Mouse (Mus musculus) midbrain, embryonic 13.5 days (tissue): ENCODE data around the gene Shprh. TPM values are rescaled to one million over a fixed set of nuclear protein-coding genes. Genes with fewer than 3 reads are reported as not detected.
"Not testable (repeated sequence)": the region's sequence is repeated elsewhere in the genome, so short reads cannot be mapped to it uniquely, and the experiment has no call there.

ENCODE experiments used
- ATAC-seq: fragments of 200-750 bp; cut with Nextera tagmentation; 2 replicates; pipeline ENCODE4 v1.8.0; 2017; ENCODE audit warnings: mild to moderate bottlenecking, moderate TSS enrichment, moderate library complexity
- H3K27ac ChIP-seq: fragments of 300-500 bp; sonication (generic); 2 replicates; pipeline ENCODE4 v1.5.1; 2015; ENCODE audit warnings: inconsistent platforms, mild to moderate bottlenecking, moderate library complexity
- H3K27me3 ChIP-seq: fragments of 300-500 bp; sonication (generic); 2 replicates; pipeline ENCODE4 v1.6.1; 2015; ENCODE audit warnings: mild to moderate bottlenecking, inconsistent platforms
- H3K36me3 ChIP-seq: fragments of 300-500 bp; sonication (generic); 2 replicates; pipeline ENCODE4 v1.6.1; 2015; ENCODE audit warnings: mild to moderate bottlenecking, inconsistent platforms
- H3K4me1 ChIP-seq: fragments of 300-500 bp; sonication (generic); replicated peaks from 2 replicates; pipeline ENCODE4 v1.6.1; 2015; ENCODE audit warnings: inconsistent platforms
- H3K4me2 ChIP-seq: fragments of 300-500 bp; sonication (generic); replicated peaks from 2 replicates; pipeline ENCODE4 v1.6.1; 2015; ENCODE audit warnings: moderate library complexity, mild to moderate bottlenecking, inconsistent platforms
- H3K4me3 ChIP-seq: fragments of 300-500 bp; sonication (generic); replicated peaks from 2 replicates; pipeline ENCODE4 v1.5.1; 2015; ENCODE audit warnings: mild to moderate bottlenecking, inconsistent platforms
- H3K9ac ChIP-seq: fragments of 300-500 bp; sonication (generic); replicated peaks from 2 replicates; pipeline ENCODE4 v1.6.1; 2015; ENCODE audit warnings: mild to moderate bottlenecking, inconsistent platforms
- H3K9me3 ChIP-seq: fragments of 300-500 bp; sonication (generic); 2 replicates; pipeline ENCODE4 v1.6.1; 2016; ENCODE audit warnings: mild to moderate bottlenecking, inconsistent platforms
- WGBS: fragments of 180-500 bp; shearing (Covaris S2); methylation state at CpG from one replicate; pipeline ENCODE4 v1.1.7; 2015; 5-methylcytosine and 5-hydroxymethylcytosine counted together
- polyA plus RNA-seq: library from polyadenylated mRNA; unstranded; fragments of >200 nt; fragmentation: Nextera tagmentation; extraction: Ambion mirVana; gene quantifications from 2 replicates; pipeline ENCODE4 v1.2.1, GENCODE M21; 2015

Shprh gene
- polyA plus RNA-seq, 1 experiment from 2014 or later: 26.4 TPM

- Histone ChIP-seq H3K4me1 (no peaks in the 10 kb centered on the region), H3K27ac (no peak overlapping the region), H3K4me3 (no peak overlapping the region), H3K36me3 (peaks cover 57% of the 10 kb centered on the region), H3K9me3 (no peaks in the 10 kb centered on the region), H3K9ac (no peak overlapping the region), H3K27me3 (no peaks in the 10 kb centered on the region), H3K4me2 (no peak overlapping the region)
- 92% methylated on average over 5 of the region's 5 CpGs for WGBS
- ATAC-seq: no peak
These were observed 30.9 kb downstream of the Shprh start for GRCm38 (mm10) chr10:11180077-11180476.

- Histone ChIP-seq H3K9ac (no peak overlapping the region), H3K36me3 (peaks cover 56% of the 10 kb centered on the region), H3K4me1 (no peaks in the 10 kb centered on the region), H3K4me3 (no peak overlapping the region), H3K4me2 (no peak overlapping the region), H3K9me3 (no peaks in the 10 kb centered on the region), H3K27ac (no peak overlapping the region), H3K27me3 (no peaks in the 10 kb centered on the region)
- no peak for ATAC-seq
- WGBS: 97% methylated on average over 1 of the region's 1 CpGs
These were observed 48.1 kb downstream of the Shprh start for GRCm38 (mm10) chr10:11197341-11197740.

GRCm38 (mm10) chr10:11198346-11198745 lies 49.1 kb downstream of the Shprh start:
- ATAC-seq: no peak
- no peak overlapping the region for H3K9ac ChIP-seq
- peaks cover 59% of the 10 kb centered on the region for H3K36me3 ChIP-seq
- no peaks in the 10 kb centered on the region for H3K9me3 ChIP-seq
- no peaks in the 10 kb centered on the region for H3K4me1 ChIP-seq
- H3K27ac ChIP-seq: no peak overlapping the region
- H3K4me2 ChIP-seq: no peak overlapping the region
- no peaks in the 10 kb centered on the region for H3K27me3 ChIP-seq
- H3K4me3 ChIP-seq: no peak overlapping the region
- 94% methylated on average over 2 of the region's 2 CpGs for WGBS

- no peak for ATAC-seq
- Histone ChIP-seq H3K4me2 (no peak overlapping the region), H3K27me3 (no peaks in the 10 kb centered on the region), H3K4me3 (no peak overlapping the region), H3K27ac (no peak overlapping the region), H3K36me3 (peaks cover 49% of the 10 kb centered on the region), H3K4me1 (no peaks in the 10 kb centered on the region), H3K9ac (no peak overlapping the region), H3K9me3 (no peaks in the 10 kb centered on the region)
- WGBS: 52% methylated on average over 4 of the region's 4 CpGs
These were observed 50.8 kb downstream of the Shprh start for GRCm38 (mm10) chr10:11199980-11200379.

GRCm38 (mm10) chr10:11205883-11206282 lies 56.7 kb downstream of the Shprh start:
- 98% methylated on average over 2 of the region's 2 CpGs for WGBS
- not testable (repeated sequence) for ATAC-seq
- peaks cover 45% of the 10 kb centered on the region for H3K36me3 ChIP-seq

GRCm38 (mm10) chr10:11208670-11209069 lies 59.4 kb downstream of the Shprh start:
- Histone ChIP-seq H3K9me3 (no peaks in the 10 kb centered on the region), H3K36me3 (peaks cover 54% of the 10 kb centered on the region), H3K4me3 (no peak overlapping the region), H3K27me3 (no peaks in the 10 kb centered on the region), H3K4me1 (no peaks in the 10 kb centered on the region), H3K4me2 (no peak overlapping the region), H3K9ac (no peak overlapping the region), H3K27ac (no peak overlapping the region)
- WGBS: 100% methylated on average over 1 of the region's 1 CpGs
- no peak for ATAC-seq

More at GRCm38 (mm10) chr10:11205883-11206282, 56.7 kb downstream of the Shprh start:
- H3K4me2 ChIP-seq, H3K4me1 ChIP-seq, H3K9me3 ChIP-seq, H3K27me3 ChIP-seq, H3K9ac ChIP-seq, H3K27ac ChIP-seq, H3K4me3 ChIP-seq: not testable (repeated sequence)

GRCm38 (mm10) chr10:11212003-11212402 lies 62.8 kb downstream of the Shprh start:
- Histone ChIP-seq H3K27ac (no peak overlapping the region), H3K4me3 (no peak overlapping the region), H3K27me3 (no peaks in the 10 kb centered on the region), H3K36me3 (peaks cover 54% of the 10 kb centered on the region), H3K9me3 (no peaks in the 10 kb centered on the region), H3K9ac (no peak overlapping the region), H3K4me1 (no peaks in the 10 kb centered on the region), H3K4me2 (no peak overlapping the region)
- 87% methylated on average over 4 of the region's 4 CpGs for WGBS
- ATAC-seq: no peak

GRCm38 (mm10) chr10:11226442-11226841 lies 77.2 kb downstream of the Shprh start:
- Histone ChIP-seq H3K36me3 (no peaks in the 10 kb centered on the region), H3K9me3 (no peaks in the 10 kb centered on the region), H3K27me3 (no peaks in the 10 kb centered on the region), H3K27ac (no peak overlapping the region), H3K4me1 (no peaks in the 10 kb centered on the region), H3K9ac (no peak overlapping the region), H3K4me2 (no peak overlapping the region), H3K4me3 (no peak overlapping the region)
- ATAC-seq: no peak
- 82% methylated on average over 3 of the region's 3 CpGs for WGBS

- H3K27me3 ChIP-seq: no peaks in the 10 kb centered on the region
- H3K9me3 ChIP-seq: no peaks in the 10 kb centered on the region
- no peaks in the 10 kb centered on the region for H3K36me3 ChIP-seq
- no peak overlapping the region for H3K9ac ChIP-seq
- no peak overlapping the region for H3K4me2 ChIP-seq
- no peaks in the 10 kb centered on the region for H3K4me1 ChIP-seq
- no peak overlapping the region for H3K4me3 ChIP-seq
- no peak overlapping the region for H3K27ac ChIP-seq
- no peak for ATAC-seq
- WGBS: 48% methylated on average over 6 of the region's 6 CpGs
These were observed 80.4 kb downstream of the Shprh start for GRCm38 (mm10) chr10:11229545-11230178.

- Histone ChIP-seq H3K9me3 (no peaks in the 10 kb centered on the region), H3K27me3 (no peaks in the 10 kb centered on the region), H3K27ac (no peak overlapping the region), H3K4me1 (no peaks in the 10 kb centered on the region), H3K9ac (no peak overlapping the region), H3K36me3 (no peaks in the 10 kb centered on the region), H3K4me3 (no peak overlapping the region), H3K4me2 (no peak overlapping the region)
- ATAC-seq: no peak
- 77% methylated on average over 3 of the region's 3 CpGs for WGBS
These were observed 84.0 kb downstream of the Shprh start for GRCm38 (mm10) chr10:11233208-11233607.

GRCm38 (mm10) chr10:11242988-11243387 lies 93.8 kb downstream of the Shprh start:
- not testable (repeated sequence) for H3K9ac ChIP-seq, H3K4me1 ChIP-seq, H3K27me3 ChIP-seq, H3K4me3 ChIP-seq, H3K27ac ChIP-seq, H3K36me3 ChIP-seq, H3K9me3 ChIP-seq, H3K4me2 ChIP-seq, ATAC-seq
- WGBS: 58% methylated on average over 3 of the region's 3 CpGs

- no peak overlapping the region for H3K9ac ChIP-seq
- ATAC-seq: no peak
- no peak overlapping the region for H3K4me2 ChIP-seq
- WGBS: 85% methylated on average over 3 of the region's 3 CpGs
- H3K27ac ChIP-seq: no peak overlapping the region
- H3K36me3 ChIP-seq: no peaks in the 10 kb centered on the region
- no peaks in the 10 kb centered on the region for H3K9me3 ChIP-seq
- H3K4me1 ChIP-seq: no peaks in the 10 kb centered on the region
- no peaks in the 10 kb centered on the region for H3K27me3 ChIP-seq
- H3K4me3 ChIP-seq: no peak overlapping the region
These were observed 99.0 kb downstream of the Shprh start for GRCm38 (mm10) chr10:11248210-11248609.
